Mouse (Mus musculus): ENCODE data around the gene Upk1a. TPM values are rescaled to one million over a fixed set of nuclear protein-coding genes. Genes with fewer than 3 reads are reported as not detected.

The Upk1a gene
- polyA plus RNA-seq, 1 experiment from 2014 or later, result 0.73 TPM

- ATAC-seq, result no peak
- no peak within 1 kb of the TSS for H3K9ac ChIP-seq (replicated peaks)
- peak within 1 kb of the TSS; percentile 68 for H3K4me2 ChIP-seq (replicated peaks)
- WGBS, result 98% methylated on average over 12 of the region's 12 CpGs
- H3K9me3 ChIP-seq, result no peaks in the 10 kb centered on the region
- peaks cover 17% of the 10 kb centered on the region for H3K4me1 ChIP-seq (replicated peaks)
- peaks cover 49% of the 10 kb centered on the region for H3K36me3 ChIP-seq
- peak within 1 kb of the TSS; percentile 83; the same call in 1 of the 2 replicates for H3K4me3 ChIP-seq (replicated peaks)
- no peak within 1 kb of the TSS for H3K27ac ChIP-seq
- no peaks in the 10 kb centered on the region for H3K27me3 ChIP-seq
Measured at GRCm38 (mm10) chr7:30564970-30565571, 47.6 kb downstream of the Upk1a start, which contains the start of gene Igflr1. Igflr1 (plus strand) TSS chr7:30565427.

GRCm38 (mm10) chr7:30563906-30564280 lies 48.8 kb downstream of the Upk1a start:
- peak overlapping the region; percentile 82 for H3K9ac ChIP-seq (replicated peaks)
- peak overlapping the region; percentile 91; the same call in 1 of the 2 replicates for H3K27ac ChIP-seq
- no peaks in the 10 kb centered on the region for H3K27me3 ChIP-seq
- peaks cover 23% of the 10 kb centered on the region for H3K4me1 ChIP-seq (replicated peaks)
- peak overlapping the region; percentile 68 for H3K4me2 ChIP-seq (replicated peaks)
- H3K36me3 ChIP-seq, result peaks cover 37% of the 10 kb centered on the region
- 26% methylated on average over 6 of the region's 6 CpGs for WGBS
- H3K9me3 ChIP-seq, result no peaks in the 10 kb centered on the region
- peak overlapping the region; percentile 83 for H3K4me3 ChIP-seq (replicated peaks)
- no peak; the same call in 1 of the 2 replicates for ATAC-seq

GRCm38 (mm10) chr7:30563117-30563905 lies 49.3 kb downstream of the Upk1a start, which contains the start of the genes U2af1l4, Gm49396 and Psenen:
U2af1l4 (plus strand) TSS chr7:30563301.
Gm49396 (plus strand) TSS chr7:30563344.
Psenen (minus strand) TSS chr7:30563627.
- H3K27ac ChIP-seq, result peak within 1 kb of the TSS; percentile 91
- H3K27me3 ChIP-seq, result no peaks in the 10 kb centered on the region
- ATAC-seq, result peak; percentile 87
- peaks cover 29% of the 10 kb centered on the region for H3K4me1 ChIP-seq (replicated peaks)
- peak within 1 kb of the TSS; percentile 82 for H3K9ac ChIP-seq (replicated peaks)
- peak within 1 kb of the TSS; percentile 83 for H3K4me3 ChIP-seq (replicated peaks)
- peaks cover 31% of the 10 kb centered on the region for H3K36me3 ChIP-seq
- under 1% methylated on average over 45 of the region's 45 CpGs for WGBS
- no peaks in the 10 kb centered on the region for H3K9me3 ChIP-seq
- peak within 1 kb of the TSS; percentile 89 for H3K4me2 ChIP-seq (replicated peaks)

GRCm38 (mm10) chr7:30562526-30563116 lies 50.0 kb downstream of the Upk1a start:
- H3K9me3 ChIP-seq, result no peaks in the 10 kb centered on the region
- peak overlapping the region; percentile 68 for H3K9ac ChIP-seq (replicated peaks)
- H3K36me3 ChIP-seq, result peaks cover 31% of the 10 kb centered on the region
- no peaks in the 10 kb centered on the region for H3K27me3 ChIP-seq
- H3K4me2 ChIP-seq (replicated peaks), result peak overlapping the region; percentile 89
- WGBS, result 2% methylated on average over 27 of the region's 27 CpGs
- H3K4me1 ChIP-seq (replicated peaks), result peaks cover 36% of the 10 kb centered on the region
- ATAC-seq, result 0 out of 2 replicates have a peak, but pooled peaks have one; percentile 8
- H3K4me3 ChIP-seq (replicated peaks), result peak overlapping the region; percentile 83
- peak overlapping the region; percentile 69 for H3K27ac ChIP-seq

GRCm38 (mm10) chr7:30560296-30560695 lies 52.4 kb downstream of the Upk1a start:
- Histone ChIP-seq H3K4me1 (replicated peaks) (peaks cover 36% of the 10 kb centered on the region), H3K9me3 (no peaks in the 10 kb centered on the region), H3K27me3 (no peaks in the 10 kb centered on the region), H3K4me3 (replicated peaks) (no peak overlapping the region), H3K9ac (replicated peaks) (no peak overlapping the region), H3K4me2 (replicated peaks) (peak overlapping the region; percentile 91; the same call in 1 of the 2 replicates), H3K27ac (no peak overlapping the region), H3K36me3 (peaks cover 31% of the 10 kb centered on the region)
- WGBS, result 77% methylated on average over 2 of the region's 2 CpGs
- ATAC-seq, result no peak

GRCm38 (mm10) chr7:30559443-30559954 lies 53.1 kb downstream of the Upk1a start, which contains the start of gene Lin37:
Lin37 (minus strand) TSS chr7:30559838.
- no peak within 1 kb of the TSS; the same call in 1 of the 2 replicates for H3K27ac ChIP-seq
- H3K9ac ChIP-seq (replicated peaks), result peak within 1 kb of the TSS; percentile 81
- H3K27me3 ChIP-seq, result peaks cover 2% of the 10 kb centered on the region; the same call in 1 of the 2 replicates
- H3K36me3 ChIP-seq, result peaks cover 36% of the 10 kb centered on the region
- peak; percentile 86 for ATAC-seq
- no peaks in the 10 kb centered on the region for H3K9me3 ChIP-seq
- peak within 1 kb of the TSS; percentile 56 for H3K4me3 ChIP-seq (replicated peaks)
- under 1% methylated on average over 20 of the region's 20 CpGs for WGBS
- H3K4me2 ChIP-seq (replicated peaks), result peak within 1 kb of the TSS; percentile 91
- H3K4me1 ChIP-seq (replicated peaks), result peaks cover 35% of the 10 kb centered on the region

- no peak overlapping the region; the same call in 1 of the 2 replicates for H3K27ac ChIP-seq
Measured at GRCm38 (mm10) chr7:30558656-30559442, 53.8 kb downstream of the Upk1a start.

GRCm38 (mm10) chr7:30557901-30558514 lies 54.6 kb downstream of the Upk1a start:
- Histone ChIP-seq H3K4me2 (replicated peaks) (peak overlapping the region; percentile 91), H3K4me1 (replicated peaks) (peaks cover 34% of the 10 kb centered on the region), H3K4me3 (replicated peaks) (peak overlapping the region; percentile 56; the same call in 1 of the 2 replicates), H3K9ac (replicated peaks) (peak overlapping the region; percentile 81; the same call in 1 of the 2 replicates), H3K27ac (no peak overlapping the region), H3K9me3 (no peaks in the 10 kb centered on the region), H3K27me3 (peaks cover 8% of the 10 kb centered on the region; the same call in 1 of the 2 replicates), H3K36me3 (peaks cover 40% of the 10 kb centered on the region)
- ATAC-seq, result no peak
- 91% methylated on average over 13 of the region's 13 CpGs for WGBS

More at GRCm38 (mm10) chr7:30558656-30559442, 53.8 kb downstream of the Upk1a start:
- H3K27me3 ChIP-seq, result peaks cover 8% of the 10 kb centered on the region; the same call in 1 of the 2 replicates
- peak overlapping the region; percentile 91 for H3K4me2 ChIP-seq (replicated peaks)
- H3K36me3 ChIP-seq, result peaks cover 40% of the 10 kb centered on the region
- no peaks in the 10 kb centered on the region for H3K9me3 ChIP-seq
- 15% methylated on average over 12 of the region's 12 CpGs for WGBS
- H3K4me3 ChIP-seq (replicated peaks), result peak overlapping the region; percentile 56
- H3K9ac ChIP-seq (replicated peaks), result peak overlapping the region; percentile 81
- ATAC-seq, result peak; percentile 3; the same call in 1 of the 2 replicates
- H3K4me1 ChIP-seq (replicated peaks), result peaks cover 29% of the 10 kb centered on the region

GRCm38 (mm10) chr7:30556894-30557536 lies 55.6 kb downstream of the Upk1a start:
- no peak overlapping the region for H3K27ac ChIP-seq
- peaks cover 35% of the 10 kb centered on the region for H3K4me1 ChIP-seq (replicated peaks)
- ATAC-seq, result no peak
- H3K4me3 ChIP-seq (replicated peaks), result no peak overlapping the region
- H3K9me3 ChIP-seq, result no peaks in the 10 kb centered on the region
- peaks cover 40% of the 10 kb centered on the region for H3K36me3 ChIP-seq
- peaks cover 8% of the 10 kb centered on the region; the same call in 1 of the 2 replicates for H3K27me3 ChIP-seq
- 94% methylated on average over 18 of the region's 18 CpGs for WGBS
- H3K4me2 ChIP-seq (replicated peaks), result no peak overlapping the region
- no peak overlapping the region for H3K9ac ChIP-seq (replicated peaks)
